Mouse (Mus musculus) retina, postnatal 7 days (tissue): Measurements from ENCODE around the gene Gm20388.
"Not testable (repeated sequence)": the region's sequence is repeated elsewhere in the genome, so short reads cannot be mapped to it uniquely, and the experiment has no call there.

Source experiments
- DNase-seq: peaks from one replicate; pipeline ENCODE4 v3.0.0-alpha.2; 2012; ENCODE audit warnings: low read depth, low spot score

The Gm20388 gene

DNA sequence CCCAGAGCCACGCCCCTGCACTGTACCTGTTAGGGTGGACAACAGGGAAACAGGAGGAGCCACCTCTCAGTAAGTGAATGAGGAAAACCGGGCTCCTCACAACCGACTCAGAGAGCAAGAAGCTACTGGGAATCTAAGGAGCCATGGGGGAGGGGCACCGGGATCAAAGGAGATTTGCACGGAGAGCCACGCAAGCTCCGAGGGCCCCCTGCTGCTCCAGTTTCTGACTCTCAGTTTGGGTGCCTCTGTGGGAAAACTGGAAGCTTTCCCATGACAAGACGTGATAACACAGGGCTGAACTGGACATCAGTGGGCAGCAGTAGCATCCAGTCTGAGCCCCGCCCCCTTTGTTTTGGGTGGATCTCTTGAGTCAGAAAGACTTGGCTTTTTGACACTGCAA, 1489.9 kb downstream of the Gm20388 start:
- no peak for DNase-seq

DNA sequence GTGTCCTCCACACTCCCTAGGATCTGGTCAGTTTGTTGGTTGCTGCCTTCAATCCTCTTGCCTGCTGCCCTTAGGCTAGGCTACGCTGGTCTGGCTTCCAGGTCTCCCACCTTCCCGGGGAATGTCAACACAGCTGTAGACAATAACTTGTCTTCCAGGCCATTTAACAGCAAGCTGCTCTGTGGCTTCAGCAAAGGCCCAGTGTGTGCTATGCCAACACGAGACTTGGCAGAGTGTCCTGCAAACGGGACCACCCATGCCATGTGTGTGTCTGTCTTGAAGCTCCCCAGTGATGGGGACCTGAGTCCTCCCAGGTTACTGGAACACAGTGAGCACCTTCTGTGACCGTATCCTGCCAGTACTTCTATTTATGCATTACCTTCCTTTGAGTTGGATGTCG, 1493.2 kb downstream of the Gm20388 start:
- DNase-seq: no peak

DNA sequence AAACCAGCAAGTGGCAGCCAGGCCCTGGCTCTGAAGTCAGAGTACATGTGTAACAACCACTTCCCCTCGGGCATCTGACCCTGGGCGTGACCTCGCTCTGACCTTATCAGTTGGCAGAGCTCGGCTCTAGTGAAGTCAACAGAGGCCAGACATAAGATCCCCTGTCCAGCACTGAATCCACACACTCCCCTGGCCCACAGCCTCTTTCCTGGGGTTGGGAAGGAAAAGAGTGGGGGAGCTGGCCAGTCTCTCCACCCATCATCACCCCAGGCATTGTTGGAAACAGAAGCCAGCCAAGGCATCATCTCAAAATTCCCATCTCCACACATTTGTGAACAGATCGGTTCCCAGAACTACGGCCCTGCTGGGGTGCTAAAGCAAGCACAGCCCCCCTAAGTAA, 1507.4 kb downstream of the Gm20388 start:
- DNase-seq: no peak

DNA sequence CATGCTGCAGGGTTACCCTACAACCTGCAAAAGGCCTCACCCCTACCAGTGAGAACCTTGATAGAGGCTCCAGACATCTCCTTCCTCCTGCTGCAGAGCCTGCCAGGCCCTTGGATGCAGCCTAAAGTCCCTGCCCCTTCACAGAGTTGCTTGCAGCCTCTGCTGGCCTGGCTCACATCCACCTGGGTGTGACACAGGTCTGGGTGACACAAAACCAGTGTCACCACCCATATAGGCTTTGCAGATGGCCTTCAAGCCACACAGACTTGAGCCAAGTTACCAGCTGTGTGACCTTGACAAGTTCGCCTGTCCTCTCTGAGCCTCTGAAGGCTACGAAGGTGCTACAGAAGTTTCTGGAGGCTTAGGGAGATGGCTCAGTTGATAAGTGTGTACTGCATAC, 1508.9 kb downstream of the Gm20388 start:
- DNase-seq: no peak

GRCm38 (mm10) chr8:121421009-121421408, 1510.4 kb downstream of the Gm20388 start:
- no peak for DNase-seq

GRCm38 (mm10) chr8:121424080-121424479, 1513.4 kb downstream of the Gm20388 start:
- no peak for DNase-seq

- no peak for DNase-seq
These were observed 1514.0 kb downstream of the Gm20388 start for GRCm38 (mm10) chr8:121424600-121424999.

GRCm38 (mm10) chr8:121431499-121431898, 1520.9 kb downstream of the Gm20388 start:
- DNase-seq: no peak

- no peak for DNase-seq
These were observed 1522.8 kb downstream of the Gm20388 start for GRCm38 (mm10) chr8:121433466-121433865.

- DNase-seq: peak; percentile 13
These were observed 1526.0 kb downstream of the Gm20388 start for GRCm38 (mm10) chr8:121436656-121437055.

GRCm38 (mm10) chr8:121437506-121437905, 1526.9 kb downstream of the Gm20388 start:
- DNase-seq: no peak

- no peak for DNase-seq
These were observed 1527.5 kb downstream of the Gm20388 start for GRCm38 (mm10) chr8:121438111-121438510.

DNA sequence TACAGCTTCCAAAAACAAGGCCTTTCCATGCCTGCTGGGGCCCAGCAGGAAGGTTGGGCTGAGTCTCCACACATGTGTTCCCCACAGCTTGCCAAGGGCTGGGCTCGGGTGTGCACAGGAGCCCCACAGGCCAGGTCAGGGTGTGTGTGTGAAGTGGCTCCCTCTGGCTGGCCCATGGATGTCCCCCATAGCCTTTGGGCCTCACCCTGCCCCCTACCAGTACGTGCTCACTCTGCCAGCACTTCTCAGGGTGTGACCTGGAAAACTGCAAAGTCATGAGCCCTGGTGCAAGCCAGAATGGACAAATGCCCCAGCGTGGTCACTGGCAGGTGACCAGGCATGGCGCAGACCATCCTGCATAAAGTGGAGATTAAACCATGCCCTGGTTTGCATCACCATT, 1528.7 kb downstream of the Gm20388 start:
- DNase-seq: no peak

DNA sequence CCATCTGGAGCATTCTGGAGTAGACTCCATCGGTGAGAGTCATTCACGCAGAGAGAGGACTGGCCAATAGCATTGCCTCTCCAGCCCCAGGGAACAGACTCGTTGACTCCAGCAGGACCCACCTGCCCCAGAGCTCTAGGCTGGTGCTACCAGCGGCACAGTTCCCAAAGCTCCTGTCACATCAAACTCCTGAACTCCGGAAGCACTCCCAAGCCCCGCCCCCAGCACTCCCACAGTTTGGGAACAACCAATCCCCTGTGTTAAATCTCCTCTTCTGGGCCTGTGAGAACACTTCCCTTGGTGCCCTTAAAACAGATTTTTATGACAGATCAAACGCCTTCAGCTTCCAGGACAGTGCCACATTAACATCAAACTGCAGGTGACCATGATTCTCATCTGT, 1532.7 kb downstream of the Gm20388 start:
- DNase-seq: no peak

DNA sequence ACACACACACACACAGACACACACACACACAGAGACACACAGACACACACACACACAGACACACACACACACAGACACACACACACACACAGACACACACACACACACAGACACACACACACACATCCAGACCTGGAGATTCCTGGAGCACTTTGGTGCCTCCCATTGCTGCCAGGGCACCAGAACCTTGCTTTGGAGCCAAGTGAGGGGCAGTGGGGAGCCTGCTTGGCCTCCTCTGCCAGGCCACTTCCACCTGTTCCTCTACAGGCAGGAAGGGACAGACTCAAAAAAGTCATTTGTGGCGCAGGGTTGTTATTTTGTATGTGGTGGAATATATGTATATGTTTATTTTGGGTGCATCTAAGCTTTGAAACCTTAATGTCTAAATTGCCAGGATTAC, 1533.9 kb downstream of the Gm20388 start:
- DNase-seq: not testable (repeated sequence)

GRCm38 (mm10) chr8:121445027-121445471, 1534.4 kb downstream of the Gm20388 start:
- no peak for DNase-seq

DNA sequence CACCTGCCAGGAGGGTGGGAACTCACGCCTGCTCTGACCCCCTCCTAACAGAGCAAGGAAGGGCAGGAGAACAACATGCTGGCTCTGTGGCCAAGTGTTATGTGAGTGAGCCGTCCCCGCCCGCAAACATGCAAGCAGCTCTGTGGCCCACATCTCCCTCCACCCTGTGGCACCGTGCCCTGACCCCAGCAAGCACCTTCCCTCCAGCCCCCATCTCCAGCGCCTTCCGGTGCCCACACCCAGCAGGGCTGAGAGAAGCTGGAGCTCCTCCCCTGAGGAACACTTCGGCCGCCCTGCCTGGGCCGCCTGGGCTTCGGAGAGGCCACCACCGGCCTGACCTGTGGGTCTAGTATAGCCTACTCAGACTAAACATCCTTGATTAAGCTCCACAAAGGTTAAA, 1535.5 kb downstream of the Gm20388 start:
- DNase-seq: no peak

GRCm38 (mm10) chr8:121446862-121447261, 1536.2 kb downstream of the Gm20388 start:
- no peak for DNase-seq

GRCm38 (mm10) chr8:121450211-121450610, 1539.6 kb downstream of the Gm20388 start:
- no peak for DNase-seq

DNA sequence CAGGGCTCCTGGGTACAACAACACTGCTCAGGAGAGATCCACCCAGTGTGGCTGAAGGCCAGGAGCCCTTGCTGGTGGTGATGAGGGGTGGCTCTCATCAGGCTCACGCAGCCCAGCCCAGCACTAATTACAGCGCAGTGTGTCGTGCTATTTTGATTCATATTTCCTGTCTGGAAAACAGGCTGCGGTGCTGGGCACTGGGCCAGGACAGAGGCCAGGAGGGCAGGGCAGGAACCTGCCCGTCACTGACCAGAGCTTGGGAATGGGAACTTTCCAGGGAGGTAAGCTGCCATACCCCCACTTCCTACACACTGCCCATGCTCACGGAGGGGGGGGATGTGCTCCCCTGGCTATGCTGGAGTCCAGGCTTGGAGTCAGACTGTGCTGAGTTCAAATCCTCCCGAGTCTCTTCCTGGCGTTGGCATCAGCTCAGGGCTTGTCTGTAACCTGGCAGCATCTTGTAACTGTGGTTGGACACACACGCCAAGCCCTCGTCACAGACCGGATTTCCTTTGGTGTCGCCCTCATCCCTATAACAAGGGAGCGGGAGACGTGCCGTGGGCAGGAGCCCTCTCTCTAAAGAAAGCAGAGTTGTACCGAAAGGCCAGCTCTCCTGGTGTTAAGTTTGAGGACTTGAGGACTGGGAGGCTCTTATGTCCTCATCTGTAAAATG, 1540.9 kb downstream of the Gm20388 start:
- no peak for DNase-seq

- DNase-seq: no peak
These were observed 1544.1 kb downstream of the Gm20388 start for GRCm38 (mm10) chr8:121454737-121455136.

DNA sequence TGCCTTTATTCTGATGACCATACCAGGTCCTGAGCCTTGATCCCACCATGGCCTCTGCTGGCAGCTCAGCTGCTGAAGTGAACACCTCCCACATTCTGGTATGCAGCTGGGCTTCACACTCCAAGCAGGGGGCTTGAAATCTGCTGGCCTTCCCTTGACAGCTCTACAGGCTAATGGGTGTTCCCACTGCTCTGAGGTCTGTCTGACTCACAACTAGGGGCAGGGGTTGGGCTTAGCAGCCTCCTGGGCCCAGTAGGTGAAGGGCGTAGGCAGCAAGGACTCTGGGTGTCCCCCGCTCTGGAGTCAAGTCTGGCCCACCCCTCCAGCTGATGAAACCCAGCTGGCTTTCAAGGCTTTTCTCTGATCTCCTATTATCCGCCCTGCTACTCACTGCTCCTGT, 1550.6 kb downstream of the Gm20388 start:
- DNase-seq: no peak

DNA sequence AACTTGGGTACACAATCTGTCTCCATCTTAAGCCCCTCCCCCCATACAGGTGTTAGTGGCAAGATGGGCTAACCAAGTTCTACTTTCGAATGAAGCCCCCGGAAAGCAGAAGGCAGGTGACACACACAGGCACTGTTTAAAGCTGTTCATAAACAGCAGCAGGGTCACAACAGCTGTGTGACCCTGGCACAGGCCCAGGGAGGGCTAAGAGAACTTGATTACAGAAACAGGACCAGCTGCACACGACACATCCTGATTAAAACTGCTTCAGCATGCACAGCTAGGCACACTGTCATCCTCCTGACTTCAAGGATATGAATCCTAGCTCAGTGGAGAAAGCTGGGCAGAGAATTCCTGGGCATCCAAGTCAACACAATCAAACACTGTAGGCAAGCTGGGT, 1551.5 kb downstream of the Gm20388 start:
- no peak for DNase-seq
